Mouse (Mus musculus) brain, embryonic 14.5 days (tissue): ENCODE data around the gene Slc35a2. TPM values are rescaled to one million over a fixed set of nuclear protein-coding genes. Genes with fewer than 3 reads are reported as not detected.

Source experiments
- DNase-seq: peaks from one replicate; pipeline ENCODE4 v3.0.0-alpha.2; 2011; ENCODE audit warnings: low read depth
- CTCF ChIP-seq: fragments of 200-500 bp; IDR thresholded peaks from 2 replicates; pipeline ENCODE4 v1.5.1; 2012; ENCODE audit warnings: inconsistent platforms, mild to moderate bottlenecking, moderate library complexity, borderline replicate concordance; ENCODE audit not compliant: insufficient read depth, insufficient read length; ENCODE audit errors: extremely low read depth
- POLR2A ChIP-seq: fragments of 200-500 bp; IDR thresholded peaks from 2 replicates; pipeline ENCODE4 v1.6.1; 2012; ENCODE audit warnings: mild to moderate bottlenecking, inconsistent platforms, borderline replicate concordance; ENCODE audit not compliant: poor library complexity, insufficient read depth, insufficient read length, severe bottlenecking; ENCODE audit errors: extremely low read depth
- polyA plus RNA-seq: library from polyadenylated mRNA; depleted of rRNA; stranded (reverse); fragments of >200 nt; gene quantifications from 2 replicates; pipeline ENCODE4 v1.2.3, GENCODE M21; 2012; rRNA removed

Slc35a2 gene
- polyA plus RNA-seq, result 41.0 and 60.1 TPM in 2 replicates

DNA sequence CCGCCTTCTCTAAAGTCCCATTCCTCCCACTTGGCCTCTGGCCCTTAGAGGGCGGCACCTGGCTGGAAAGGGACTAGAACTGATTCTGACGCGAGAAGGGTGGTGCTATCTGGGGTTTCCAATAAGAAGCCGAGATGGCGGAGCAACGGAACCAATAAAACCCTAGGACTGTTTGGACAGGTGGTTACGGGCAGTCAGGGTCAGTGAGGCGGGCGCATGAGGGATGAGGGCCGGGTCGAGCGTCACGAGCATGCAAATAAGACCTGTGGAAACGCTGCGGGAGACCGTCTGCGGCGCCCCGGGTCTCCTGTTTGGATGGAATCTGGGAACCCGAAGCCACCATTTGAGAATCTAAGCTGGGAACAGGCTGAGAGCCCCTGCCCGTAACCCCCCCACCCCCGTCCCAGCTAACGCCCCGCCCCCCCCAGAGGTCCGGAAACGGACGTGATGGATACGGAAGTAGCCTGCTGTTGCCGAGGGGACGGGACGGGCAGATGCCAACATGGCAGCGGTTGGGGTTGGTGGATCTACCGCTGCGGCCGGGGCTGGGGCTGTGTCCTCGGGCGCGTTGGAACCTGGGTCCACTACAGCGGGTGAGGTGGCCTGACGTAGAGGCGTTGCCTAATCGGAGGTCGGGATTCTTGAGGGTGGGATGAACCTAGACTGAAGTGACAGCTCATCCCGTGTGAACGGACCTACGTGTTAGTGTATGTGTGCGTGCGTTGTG, at the start of gene Slc35a2:
Gene Slc35a2, plus strand, starts transcription at position 188 of the 727 bp plus-strand sequence.
- TF ChIP-seq CTCF (no peak), POLR2A (no peak)
- DNase-seq, result peak; percentile 91

- no peak for DNase-seq
- no peak for TF ChIP-seq POLR2A
- TF ChIP-seq CTCF, result no peak
Observed at GRCm38 (mm10) chrX:7837146-7837545, 46.7 kb upstream of the Slc35a2 start.

DNA sequence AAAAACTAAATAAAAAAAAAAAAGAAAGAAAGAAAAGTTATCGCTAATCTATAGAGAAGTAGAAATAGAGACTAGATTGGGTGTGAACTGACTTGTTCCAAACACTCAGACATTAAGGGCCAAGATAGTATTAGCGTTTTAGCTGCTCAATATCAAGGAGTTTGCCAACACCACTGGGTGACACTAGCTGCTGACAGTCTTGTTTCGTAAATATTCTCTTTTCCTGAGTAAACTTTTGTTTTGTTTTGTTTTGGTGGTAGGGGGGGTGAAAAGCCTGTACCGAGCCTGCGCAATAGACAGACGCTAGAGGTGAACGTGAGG, 43.0 kb upstream of the Slc35a2 start:
- DNase-seq, result no peak
- TF ChIP-seq POLR2A (no peak), CTCF (no peak)

DNA sequence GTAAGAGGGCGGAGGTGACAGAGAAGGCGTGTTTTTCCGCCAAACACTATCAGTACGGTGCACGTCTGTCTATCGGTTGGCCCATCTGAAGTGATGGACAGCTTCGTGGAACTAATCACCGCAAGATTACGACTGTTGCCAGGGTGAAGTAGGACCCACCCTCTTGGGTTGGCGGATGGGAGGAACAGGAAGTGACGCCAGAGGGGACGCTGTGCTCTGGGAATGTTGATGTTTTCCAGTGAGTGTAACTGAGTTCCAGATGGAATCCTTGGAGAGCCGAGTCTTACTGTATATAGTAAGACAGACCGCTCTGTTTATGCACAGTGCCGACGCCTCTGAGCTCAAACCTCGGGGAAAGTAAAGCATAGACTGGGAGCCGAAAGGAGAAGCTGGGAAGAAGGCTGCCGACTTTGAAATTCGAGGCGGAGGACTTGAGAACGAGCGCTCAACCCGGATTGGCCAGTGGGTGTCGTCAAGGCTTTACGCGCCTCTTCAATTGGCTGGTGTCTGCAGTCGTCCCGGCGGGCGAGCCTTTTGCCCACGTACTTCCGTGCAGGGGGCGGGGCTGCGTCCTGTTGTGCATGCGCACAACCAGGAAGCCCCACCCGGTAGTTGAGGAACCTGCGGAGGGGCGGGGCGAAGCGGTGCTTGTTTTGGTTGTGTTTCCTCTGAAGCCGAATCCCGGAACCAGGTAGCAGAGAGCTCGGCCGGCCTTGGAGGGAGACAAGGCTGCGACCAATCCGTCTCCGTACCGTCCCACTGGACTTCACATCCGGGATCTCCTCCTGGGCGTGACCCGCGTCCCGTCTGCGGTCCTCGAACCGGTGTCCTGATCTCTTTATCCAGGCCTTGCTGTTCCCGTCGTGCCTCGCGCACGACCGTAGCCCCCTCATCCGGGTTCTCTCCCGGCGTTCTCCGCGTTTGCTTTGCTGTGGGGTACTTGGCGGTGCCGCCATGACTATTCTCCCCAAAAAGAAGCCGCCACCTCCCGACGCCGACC, 42.4 kb upstream of the Slc35a2 start, which contains the start of gene Otud5:
Gene Otud5, plus strand, starts transcription at position 202 of the 1,000 bp plus-strand sequence.
- peak; percentile 99 for DNase-seq
- no peak for TF ChIP-seq CTCF
- no peak for TF ChIP-seq POLR2A

DNA sequence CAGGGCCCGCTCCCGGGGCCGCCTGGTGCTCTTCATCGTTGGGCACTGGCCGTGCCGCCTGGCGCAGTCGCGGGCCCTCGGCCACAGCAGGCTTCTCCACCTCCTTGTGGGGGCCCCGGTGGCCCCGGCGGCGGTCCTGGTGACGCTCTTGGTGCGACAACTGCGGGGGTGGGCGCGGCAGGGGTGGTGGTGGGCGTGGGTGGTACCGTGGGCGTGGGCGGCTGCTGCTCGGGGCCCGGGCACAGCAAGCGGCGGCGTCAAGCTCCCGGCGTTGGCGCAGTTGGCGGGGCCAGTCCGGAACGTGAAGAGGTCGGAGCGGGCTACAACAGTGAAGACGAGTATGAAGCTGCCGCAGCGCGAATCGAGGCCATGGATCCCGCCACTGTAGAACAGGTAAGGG, 41.5 kb upstream of the Slc35a2 start:
- peak; percentile 1 for DNase-seq

GRCm38 (mm10) chrX:7847845-7848244, 36.0 kb upstream of the Slc35a2 start:
- TF ChIP-seq CTCF (no peak), POLR2A (no peak)
- peak; percentile 44 for DNase-seq

More for the DNA sequence above, 41.5 kb upstream of the Slc35a2 start:
- TF ChIP-seq CTCF (no peak), POLR2A (no peak)

GRCm38 (mm10) chrX:7854578-7854977, 29.2 kb upstream of the Slc35a2 start:
- DNase-seq, result peak; percentile 59
- no peak for TF ChIP-seq POLR2A
- peak; percentile 64; the same call in 1 of the 2 replicates for TF ChIP-seq CTCF

DNA sequence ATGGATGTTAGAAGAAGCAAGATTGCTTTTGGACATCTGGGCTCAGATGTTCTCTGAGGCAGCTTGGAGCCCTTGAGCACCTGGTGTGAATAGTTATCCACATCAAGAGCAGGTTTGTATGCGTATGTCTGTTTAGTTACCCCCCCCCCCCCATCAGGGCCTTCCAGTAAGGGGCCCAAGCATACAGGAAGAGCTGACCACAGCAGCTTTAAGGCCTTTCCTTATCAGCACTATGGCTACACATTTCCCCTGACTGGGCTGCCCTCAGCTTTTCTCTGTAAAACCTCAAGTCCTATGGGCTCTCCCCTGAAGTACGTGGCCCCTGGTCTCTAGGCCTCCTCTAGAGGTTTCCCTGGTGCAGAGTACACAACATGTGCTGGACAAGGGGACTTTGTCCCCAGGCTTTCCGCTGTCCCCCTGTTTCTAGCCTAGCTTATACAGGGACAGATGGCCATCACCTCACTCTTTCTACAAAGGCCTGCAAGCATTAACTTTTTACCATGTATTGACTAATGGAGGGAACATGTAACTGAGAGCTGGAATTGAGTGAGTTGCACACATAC, 24.6 kb upstream of the Slc35a2 start:
- no peak for TF ChIP-seq CTCF
- no peak for TF ChIP-seq POLR2A
- no peak for DNase-seq

DNA sequence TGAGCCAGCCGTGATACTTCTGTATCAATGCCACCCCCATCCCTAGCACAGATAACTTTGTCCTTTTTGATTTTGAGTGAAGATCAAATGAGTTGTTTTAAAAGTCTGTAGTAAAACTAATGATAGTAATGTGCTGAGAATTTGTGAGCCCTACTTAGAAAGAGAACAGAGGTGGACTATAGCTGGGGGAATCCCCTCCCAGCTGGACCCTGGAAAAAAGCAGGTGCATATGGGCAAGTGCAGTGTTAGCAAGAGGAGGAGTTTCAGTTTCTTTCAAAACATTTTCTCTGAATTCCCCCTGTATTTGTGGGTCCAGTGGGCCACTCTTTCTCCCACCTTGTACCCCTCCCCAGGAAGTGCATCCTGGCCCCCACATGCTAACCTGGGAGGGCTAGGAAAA, 20.6 kb upstream of the Slc35a2 start:
- TF ChIP-seq CTCF (no peak), POLR2A (no peak)
- no peak for DNase-seq

DNA sequence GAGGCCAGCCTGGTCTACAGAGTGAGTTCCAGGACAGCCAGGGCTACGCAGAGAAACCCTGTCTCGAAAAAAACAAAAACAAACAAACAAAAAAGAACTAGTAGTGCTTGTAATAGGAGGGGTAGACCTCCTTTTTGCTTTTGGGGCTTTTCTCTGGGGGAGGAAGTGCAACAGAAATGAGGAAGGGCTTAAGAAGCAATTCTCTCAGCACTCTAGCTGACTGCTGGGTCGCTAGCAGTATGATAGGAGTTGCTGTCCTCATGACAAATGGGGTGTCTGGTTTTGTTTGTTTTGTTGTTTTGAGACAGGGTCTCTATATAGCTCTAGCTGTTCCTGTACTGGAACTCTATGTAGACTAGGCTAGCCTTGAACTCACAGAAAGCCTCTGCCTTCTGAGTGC, 19.3 kb upstream of the Slc35a2 start:
- DNase-seq, result no peak

GRCm38 (mm10) chrX:7865343-7865742, 18.5 kb upstream of the Slc35a2 start:
- no peak for TF ChIP-seq CTCF
- TF ChIP-seq POLR2A, result no peak

More for the DNA sequence above, 19.3 kb upstream of the Slc35a2 start:
- TF ChIP-seq POLR2A (no peak), CTCF (no peak)

GRCm38 (mm10) chrX:7865786-7866185, 18.0 kb upstream of the Slc35a2 start:
- TF ChIP-seq CTCF (no peak), POLR2A (no peak)
- DNase-seq, result no peak

More at GRCm38 (mm10) chrX:7865343-7865742, 18.5 kb upstream of the Slc35a2 start:
- DNase-seq, result no peak
